31 mouse cellular contexts compared by ENCODE assay signal in genomic region chr12:91699451-91700141, GRCm38 (mm10).
DNase-seq lines count a peak whose midpoint lies in the region; ATAC-seq lines count a peak whose summit lies in the region.
"Had no signal": no experiment of that assay in that cellular context is flagged by ENCODE, and none has a peak within 500 bp of the region (broad histone marks: within the 10 kb centered on the region; RNA-seq: fewer than 3 reads in every experiment).

No protein-coding gene starts in this region.

- H3K4me2 ChIP-seq in midbrain, embryonic 11.5 days = no peak overlapping the region
- no peak overlapping the region for H3K4me2 ChIP-seq in midbrain, embryonic 15.5 days
- no peak overlapping the region for H3K4me2 ChIP-seq in intestine, embryonic 15.5 days (replicated peaks)
- no peak overlapping the region for H3K4me2 ChIP-seq in liver, embryonic 12.5 days
- H3K4me2 ChIP-seq: embryonic facial prominence, embryonic 12.5 days; heart, embryonic 12.5 days; hindbrain, embryonic 14.5 days; midbrain, embryonic 12.5 days; neural tube, embryonic 13.5 days; stomach, embryonic 15.5 days had no signal

- peak; percentile 51 for DNase-seq in midbrain, embryonic 11.5 days (ENCODE audit: low spot score, missing footprints)
- no peak for DNase-seq in lung, postnatal 14 days
- no peak for DNase-seq in hindbrain, embryonic 10.5 days (ENCODE audit: low spot score)
- no peak for DNase-seq in cerebellum, postnatal 14 days
- no peak for DNase-seq in embryonic facial prominence, embryonic 10.5 days (ENCODE audit: low spot score)
- DNase-seq: adrenal gland, postnatal 10 days; cerebellum, adult 8-10 months; cerebellum, postnatal 36 days; gastrocnemius, adult 2 months; gastrocnemius, postnatal 36 days; heart, adult 2 months; heart, postnatal 4 days; kidney, adult 8-10 months; kidney, postnatal 4 days; left cerebral cortex, postnatal 4 days; lung, adult 18-20 months; lung, postnatal 10 days; thymus, postnatal 14 days had no signal

- H3K36me3 ChIP-seq in midbrain, embryonic 11.5 days (ENCODE audit: control insufficient read depth, insufficient read depth, low read length) = no peaks in the 10 kb centered on the region
- no peaks in the 10 kb centered on the region for H3K36me3 ChIP-seq in midbrain, embryonic 15.5 days (replicated peaks)
- no peaks in the 10 kb centered on the region for H3K36me3 ChIP-seq in intestine, embryonic 15.5 days
- peaks cover 50% of the 10 kb centered on the region for H3K36me3 ChIP-seq in liver, embryonic 12.5 days
- peaks cover 5% of the 10 kb centered on the region for H3K36me3 ChIP-seq in hindbrain, embryonic 10.5 days
- H3K36me3 ChIP-seq in embryonic facial prominence, embryonic 10.5 days (replicated peaks) = no peaks in the 10 kb centered on the region
- H3K36me3 ChIP-seq: embryonic facial prominence, embryonic 12.5 days; heart, embryonic 12.5 days; midbrain, embryonic 12.5 days; neural tube, embryonic 13.5 days; stomach, embryonic 15.5 days had no signal

- H3K4me3 ChIP-seq in midbrain, embryonic 11.5 days (ENCODE audit: low read depth, low read length) = no peak overlapping the region
- H3K4me3 ChIP-seq in midbrain, embryonic 15.5 days = no peak overlapping the region
- no peak overlapping the region for H3K4me3 ChIP-seq in intestine, embryonic 15.5 days (replicated peaks)
- H3K4me3 ChIP-seq in liver, embryonic 12.5 days = no peak overlapping the region
- no peak overlapping the region for H3K4me3 ChIP-seq in hindbrain, embryonic 10.5 days
- H3K4me3 ChIP-seq in embryonic facial prominence, embryonic 10.5 days = no peak overlapping the region
- H3K4me3 ChIP-seq: embryonic facial prominence, embryonic 12.5 days; gastrocnemius, adult 2 months; heart, adult 2 months; heart, embryonic 12.5 days; midbrain, embryonic 12.5 days; neural tube, embryonic 13.5 days; stomach, embryonic 15.5 days had no signal

- H3K4me1 ChIP-seq in midbrain, embryonic 11.5 days (ENCODE audit: control insufficient read depth, insufficient read depth, low read length) = no peaks in the 10 kb centered on the region
- H3K4me1 ChIP-seq in midbrain, embryonic 15.5 days = no peaks in the 10 kb centered on the region
- no peaks in the 10 kb centered on the region for H3K4me1 ChIP-seq in intestine, embryonic 15.5 days (replicated peaks)
- peaks cover 23% of the 10 kb centered on the region for H3K4me1 ChIP-seq in liver, embryonic 12.5 days
- 0 out of 2 replicates have a peak, but pooled peaks cover 5% of the 10 kb centered on the region for H3K4me1 ChIP-seq in hindbrain, embryonic 10.5 days (replicated peaks)
- no peaks in the 10 kb centered on the region for H3K4me1 ChIP-seq in embryonic facial prominence, embryonic 10.5 days
- H3K4me1 ChIP-seq: embryonic facial prominence, embryonic 12.5 days; heart, embryonic 12.5 days; stomach, embryonic 15.5 days had no signal

- H3K9me3 ChIP-seq in midbrain, embryonic 11.5 days (ENCODE audit: control insufficient read depth, low read length) = no peaks in the 10 kb centered on the region
- no peaks in the 10 kb centered on the region for H3K9me3 ChIP-seq in midbrain, embryonic 15.5 days
- no peaks in the 10 kb centered on the region for H3K9me3 ChIP-seq in intestine, embryonic 15.5 days
- H3K9me3 ChIP-seq in liver, embryonic 12.5 days (replicated peaks) = no peaks in the 10 kb centered on the region
- H3K9me3 ChIP-seq in hindbrain, embryonic 10.5 days = no peaks in the 10 kb centered on the region
- no peaks in the 10 kb centered on the region for H3K9me3 ChIP-seq in embryonic facial prominence, embryonic 10.5 days
- H3K9me3 ChIP-seq: embryonic facial prominence, embryonic 12.5 days; heart, embryonic 12.5 days; midbrain, embryonic 12.5 days; neural tube, embryonic 13.5 days; stomach, embryonic 15.5 days had no signal

- no peak overlapping the region for H3K27ac ChIP-seq in midbrain, embryonic 11.5 days (ENCODE audit: low read depth, low read length)
- H3K27ac ChIP-seq in midbrain, embryonic 15.5 days = no peak overlapping the region
- no peak overlapping the region for H3K27ac ChIP-seq in intestine, embryonic 15.5 days
- no peak overlapping the region for H3K27ac ChIP-seq in liver, embryonic 12.5 days
- no peak overlapping the region for H3K27ac ChIP-seq in hindbrain, embryonic 10.5 days
- H3K27ac ChIP-seq in embryonic facial prominence, embryonic 10.5 days (replicated peaks) = no peak overlapping the region
- H3K27ac ChIP-seq: embryonic facial prominence, embryonic 12.5 days; gastrocnemius, adult 2 months; heart, adult 2 months; hindbrain, embryonic 14.5 days; kidney, postnatal 0 days; midbrain, embryonic 12.5 days; neural tube, embryonic 13.5 days; stomach, embryonic 15.5 days had no signal

- H3K27me3 ChIP-seq in midbrain, embryonic 11.5 days (ENCODE audit: control insufficient read depth, insufficient read depth, low read length) = no peaks in the 10 kb centered on the region
- H3K27me3 ChIP-seq in midbrain, embryonic 15.5 days (replicated peaks) = no peaks in the 10 kb centered on the region
- no peaks in the 10 kb centered on the region for H3K27me3 ChIP-seq in intestine, embryonic 15.5 days (replicated peaks)
- no peaks in the 10 kb centered on the region for H3K27me3 ChIP-seq in liver, embryonic 12.5 days (replicated peaks)
- H3K27me3 ChIP-seq in hindbrain, embryonic 10.5 days (ENCODE audit: insufficient read depth, poor library complexity, severe bottlenecking) = no peaks in the 10 kb centered on the region
- H3K27me3 ChIP-seq in embryonic facial prominence, embryonic 10.5 days (replicated peaks; ENCODE audit: low read depth, poor library complexity, severe bottlenecking) = no peaks in the 10 kb centered on the region
- H3K27me3 ChIP-seq: embryonic facial prominence, embryonic 12.5 days; heart, embryonic 12.5 days; midbrain, embryonic 12.5 days; neural tube, embryonic 13.5 days; Patski; stomach, embryonic 15.5 days had no signal

- 91% methylated on average over 7 of the region's 7 CpGs for WGBS in midbrain, embryonic 11.5 days
- WGBS in midbrain, embryonic 15.5 days = 92% methylated on average over 7 of the region's 7 CpGs
- 87% methylated on average over 7 of the region's 7 CpGs for WGBS in intestine, embryonic 15.5 days
- 70% methylated on average over 7 of the region's 7 CpGs for WGBS in liver, embryonic 12.5 days (ENCODE audit: insufficient replicate concordance)
- WGBS in hindbrain, embryonic 10.5 days = 87% methylated on average over 7 of the region's 7 CpGs
- WGBS in embryonic facial prominence, embryonic 10.5 days = 86% methylated on average over 7 of the region's 7 CpGs

- H3K9ac ChIP-seq in midbrain, embryonic 11.5 days (ENCODE audit: low read length) = no peak overlapping the region
- no peak overlapping the region for H3K9ac ChIP-seq in midbrain, embryonic 15.5 days
- H3K9ac ChIP-seq in intestine, embryonic 15.5 days = no peak overlapping the region
- no peak overlapping the region for H3K9ac ChIP-seq in liver, embryonic 12.5 days
- H3K9ac ChIP-seq: embryonic facial prominence, embryonic 12.5 days; heart, embryonic 12.5 days; hindbrain, embryonic 14.5 days; midbrain, embryonic 12.5 days; neural tube, embryonic 13.5 days; stomach, embryonic 15.5 days had no signal

- ATAC-seq in midbrain, embryonic 11.5 days (ENCODE audit: low FRiP score) = no peak
- no peak for ATAC-seq in midbrain, embryonic 15.5 days (replicated peaks)
- ATAC-seq in intestine, embryonic 15.5 days = peak; percentile 57; the same call in 1 of the 2 replicates
- peak; percentile 66; the same call in 1 of the 2 replicates for ATAC-seq in liver, embryonic 12.5 days
- ATAC-seq: forebrain, embryonic 16.5 days; inflammation-experienced regulatory T-cells, adult 6 months; Patski had no signal

Comparison
In these comparisons a context has a peak if more than half of its experiments do, and no peak if none do; other contexts are left out.
1. ATAC-seq: peak in intestine, embryonic 15.5 days (single experiment) and liver, embryonic 12.5 days (single experiment); none in midbrain, embryonic 11.5 days (single experiment) and midbrain, embryonic 15.5 days (single experiment).